Mouse (Mus musculus): ENCODE data around the gene Olfr544.

GRCm38 (mm10) chr7:102486105-102486504 is 2.0 kb downstream of the Olfr544 start:
- TF ChIP-seq POLR2A (IDR thresholded peaks at IDR 0.05; ENCODE audit: borderline replicate concordance, low read depth, low read length) (no peak), CTCF (IDR thresholded peaks at IDR 0.05; ENCODE audit: low read depth, low read length) (no peak)

Measured in bone marrow macrophage, adult 2 months (primary cell).